Mouse (Mus musculus): ENCODE measurements around the gene Fpr3. TPM values are rescaled to one million over a fixed set of nuclear protein-coding genes. Genes with fewer than 3 reads are reported as not detected.

Fpr3 gene
- polyA plus RNA-seq, 1 experiment from 2014 or later = not detected

Other genes starting within 250 kb of the Fpr3 start
- gene Vmn2r90, start 184.1 kb upstream of the Fpr3 start, polyA plus RNA-seq (2015; fragmentation: Nextera tagmentation; extraction: Ambion mirVana) = not detected in 2 replicates
- 17.2 and 23.1 TPM in 2 replicates for gene Spaca6, start 60.7 kb upstream of the Fpr3 start, polyA plus RNA-seq (2015; fragmentation: Nextera tagmentation; extraction: Ambion mirVana)
- gene Has1, start 32.6 kb upstream of the Fpr3 start, polyA plus RNA-seq (2015; fragmentation: Nextera tagmentation; extraction: Ambion mirVana) = 0.66 and 0.79 TPM in 2 replicates
- 0.38 and 0.58 TPM in 2 replicates for gene Fpr1, start 3.9 kb upstream of the Fpr3 start, polyA plus RNA-seq (2015; fragmentation: Nextera tagmentation; extraction: Ambion mirVana)
- gene Fpr2, start within 50 bp of the Fpr3 start, polyA plus RNA-seq (2015; fragmentation: Nextera tagmentation; extraction: Ambion mirVana) = 0.11 and 0.44 TPM in 2 replicates
- not detected in 2 replicates for gene Fpr-rs4, start 133.9 kb downstream of the Fpr3 start, polyA plus RNA-seq (2015; fragmentation: Nextera tagmentation; extraction: Ambion mirVana)
- gene Vmn2r124, start 161.6 kb downstream of the Fpr3 start, polyA plus RNA-seq (2015; fragmentation: Nextera tagmentation; extraction: Ambion mirVana) = not detected in 2 replicates
- gene Vmn2r91, start 197.2 kb downstream of the Fpr3 start, polyA plus RNA-seq (2015; fragmentation: Nextera tagmentation; extraction: Ambion mirVana) = not detected in 2 replicates